Mouse (Mus musculus) hindbrain, embryonic 14.5 days (tissue): ENCODE results near the gene Gtf2h4. TPM values are rescaled to one million over a fixed set of nuclear protein-coding genes. Genes with fewer than 3 reads are reported as not detected.

Experiments used
- ATAC-seq: fragments of 200-750 bp; cut with Nextera tagmentation; 2 replicates; pipeline ENCODE4 v1.8.0; 2017; ENCODE audit warnings: moderate number of reproducible peaks, mild to moderate bottlenecking, moderate TSS enrichment, moderate library complexity; ENCODE audit not compliant: low FRiP score
- DNase-seq: peaks from one replicate; pipeline ENCODE4 v3.0.0-alpha.2; 2015; ENCODE audit warnings: low spot score
- H3K27ac ChIP-seq: fragments of 300-500 bp; sonication (generic); 2 replicates; pipeline ENCODE4 v1.5.1; 2014; ENCODE audit warnings: mild to moderate bottlenecking, moderate library complexity
- H3K27me3 ChIP-seq: fragments of 300-500 bp; sonication (generic); 2 replicates; pipeline ENCODE4 v1.6.1; 2014; ENCODE audit warnings: mild to moderate bottlenecking, low read length, mixed read lengths; ENCODE audit not compliant: control insufficient read depth, insufficient read depth
- H3K36me3 ChIP-seq: fragments of 300-500 bp; sonication (generic); replicated peaks from 2 replicates; pipeline ENCODE4 v1.6.1; 2014; ENCODE audit not compliant: control insufficient read depth, insufficient read depth
- H3K4me1 ChIP-seq: fragments of 300-500 bp; sonication (generic); replicated peaks from 2 replicates; pipeline ENCODE4 v1.6.1; 2014; ENCODE audit warnings: antibody characterized with exemption, low read length, mixed read lengths; ENCODE audit not compliant: control insufficient read depth, insufficient read depth
- H3K4me2 ChIP-seq: fragments of 300-500 bp; sonication (generic); replicated peaks from 2 replicates; pipeline ENCODE4 v1.6.1; 2014; ENCODE audit warnings: mild to moderate bottlenecking, moderate library complexity
- H3K4me3 ChIP-seq: fragments of 300-500 bp; sonication (generic); replicated peaks from 2 replicates; pipeline ENCODE4 v1.5.1; 2014; ENCODE audit warnings: mild to moderate bottlenecking, low read length
- H3K9ac ChIP-seq: fragments of 300-500 bp; sonication (generic); 2 replicates; pipeline ENCODE4 v1.6.1; 2014
- H3K9me3 ChIP-seq: fragments of 300-500 bp; sonication (generic); 2 replicates; pipeline ENCODE4 v1.6.1; 2016; ENCODE audit warnings: low read length; ENCODE audit not compliant: control insufficient read depth
- WGBS: fragments of 180-500 bp; shearing (Covaris S2); extraction: QIAGEN DNeasy Blood & Tissue Kit; methylation state at CpG from one replicate; pipeline ENCODE4 v1.1.7; 2014; 5-methylcytosine and 5-hydroxymethylcytosine counted together
- polyA plus RNA-seq: library from polyadenylated mRNA; unstranded; fragments of >200 nt; fragmentation: Nextera tagmentation; extraction: Ambion mirVana; gene quantifications from 2 replicates; pipeline ENCODE4 v1.2.1, GENCODE M21; 2014

Gtf2h4 gene
- polyA plus RNA-seq, 1 experiment from 2014 or later, result 21.3 TPM

DNA sequence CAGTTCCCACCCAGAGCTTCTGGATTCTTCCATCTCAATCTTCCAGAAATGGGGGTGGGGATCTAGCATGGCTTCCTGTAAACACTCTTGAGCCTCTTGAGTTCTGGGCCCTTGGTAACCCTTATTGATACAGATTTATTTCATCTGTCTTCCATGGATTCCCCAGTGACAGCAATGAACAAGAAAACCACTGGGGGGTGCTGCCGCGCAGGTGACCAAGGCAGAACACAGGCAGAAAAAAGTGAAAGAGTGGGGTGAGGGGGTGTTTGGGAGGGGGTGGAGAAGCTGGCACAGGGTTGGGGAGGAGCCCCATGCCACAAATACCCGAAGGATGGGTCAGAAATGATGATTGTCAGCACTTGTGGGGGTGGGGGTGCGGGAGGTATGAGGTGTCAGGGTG is 32.3 kb upstream of the Gtf2h4 start:
- Histone ChIP-seq H3K9me3 (no peaks in the 10 kb centered on the region), H3K9ac (no peak overlapping the region), H3K4me3 (no peak overlapping the region), H3K27ac (no peak overlapping the region), H3K36me3 (no peaks in the 10 kb centered on the region), H3K4me1 (peaks cover 27% of the 10 kb centered on the region), H3K27me3 (no peaks in the 10 kb centered on the region), H3K4me2 (no peak overlapping the region)
- 21% methylated on average over 4 of the region's 4 CpGs for WGBS
- DNase-seq (no peak), ATAC-seq (no peak)

DNA sequence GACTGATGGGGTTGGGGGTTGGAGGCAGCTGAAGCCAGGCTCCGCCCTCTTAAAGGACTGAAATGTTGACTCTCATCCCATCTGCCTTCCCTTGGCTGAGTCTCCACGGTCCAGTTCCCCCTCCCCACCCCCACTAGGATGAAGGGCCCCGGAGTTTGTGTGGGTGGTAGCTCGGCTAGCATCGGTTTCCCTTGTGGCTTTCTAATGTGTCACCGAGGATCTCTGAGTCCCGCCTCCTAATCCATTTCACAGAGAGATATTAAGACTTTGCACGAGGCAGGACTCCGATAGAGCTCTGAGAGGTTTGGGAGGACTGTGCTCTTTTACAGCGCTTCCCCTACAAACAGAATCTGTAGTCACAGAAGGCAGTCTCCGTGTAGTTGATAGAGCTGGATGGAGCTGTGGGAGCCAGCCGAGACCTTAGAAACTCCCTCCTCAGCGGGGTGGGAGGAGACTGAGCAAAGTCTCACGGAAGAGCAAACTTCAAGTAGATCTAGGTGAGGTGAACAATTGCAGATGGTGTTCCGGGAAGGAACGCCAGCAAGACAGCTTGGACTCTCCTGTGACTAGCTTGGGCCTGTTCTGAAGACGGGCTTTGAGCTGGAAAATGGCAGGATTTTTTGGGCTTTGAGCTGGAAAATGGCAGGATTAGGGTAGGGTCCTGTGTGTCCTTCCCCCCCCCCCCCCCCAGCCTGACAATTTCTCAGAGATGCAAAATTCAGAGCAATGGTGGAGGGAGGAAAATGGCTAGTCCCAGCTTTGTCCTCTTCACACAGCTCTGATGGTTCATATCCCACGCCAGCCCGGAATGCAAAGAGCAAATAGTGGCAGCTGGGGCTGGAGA is 31.3 kb upstream of the Gtf2h4 start, which contains the start of gene Ddr1:
TSS of gene Ddr1 (minus strand) at position 1 of the 844 bp plus-strand sequence.
- peak; percentile 48 for ATAC-seq
- 4% methylated on average over 19 of the region's 19 CpGs for WGBS
- peak within 1 kb of the TSS; percentile 96 for H3K27ac ChIP-seq
- H3K4me1 ChIP-seq, result peaks cover 22% of the 10 kb centered on the region
- H3K9me3 ChIP-seq, result no peaks in the 10 kb centered on the region
- peak within 1 kb of the TSS; percentile 66 for H3K9ac ChIP-seq
- H3K27me3 ChIP-seq, result no peaks in the 10 kb centered on the region
- no peaks in the 10 kb centered on the region for H3K36me3 ChIP-seq
- peak within 1 kb of the TSS; percentile 52 for H3K4me2 ChIP-seq
- H3K4me3 ChIP-seq, result peak within 1 kb of the TSS; percentile 58
- DNase-seq, result peak; percentile 74

DNA sequence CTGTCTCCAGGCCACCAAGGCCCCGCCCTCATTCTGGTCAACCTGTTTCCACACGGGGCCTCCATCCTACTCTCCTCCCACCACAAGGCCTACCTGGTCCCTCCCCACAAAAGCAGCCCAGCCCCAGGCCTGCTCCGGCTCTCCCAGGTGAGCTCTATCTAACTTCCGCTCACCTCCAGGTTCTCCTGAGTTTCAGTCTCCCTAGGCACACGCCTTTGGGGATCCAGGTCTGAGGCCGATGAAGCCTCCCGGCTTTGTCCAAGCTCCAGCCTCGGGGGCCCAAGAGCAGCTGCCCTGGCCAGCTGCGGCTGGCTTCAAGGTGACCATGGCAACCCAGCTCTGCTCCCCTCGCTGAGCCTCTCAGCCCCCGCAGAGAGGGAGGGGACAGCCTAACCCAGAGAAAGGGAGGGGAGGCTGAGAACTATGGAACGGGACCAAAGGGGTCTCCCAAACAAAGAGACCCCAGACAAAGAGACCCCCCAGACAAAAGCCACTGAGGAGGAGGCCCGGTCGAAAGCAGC is 30.3 kb upstream of the Gtf2h4 start:
- H3K27me3 ChIP-seq, result no peaks in the 10 kb centered on the region
- peak; percentile 76 for DNase-seq
- H3K4me3 ChIP-seq, result peak overlapping the region; percentile 58
- 2% methylated on average over 14 of the region's 14 CpGs for WGBS
- H3K27ac ChIP-seq, result peak overlapping the region; percentile 96
- H3K4me1 ChIP-seq, result peaks cover 31% of the 10 kb centered on the region
- no peaks in the 10 kb centered on the region for H3K36me3 ChIP-seq
- H3K9me3 ChIP-seq, result no peaks in the 10 kb centered on the region
- H3K4me2 ChIP-seq, result peak overlapping the region; percentile 52
- peak overlapping the region; percentile 66 for H3K9ac ChIP-seq
- peak; percentile 63 for ATAC-seq

DNA sequence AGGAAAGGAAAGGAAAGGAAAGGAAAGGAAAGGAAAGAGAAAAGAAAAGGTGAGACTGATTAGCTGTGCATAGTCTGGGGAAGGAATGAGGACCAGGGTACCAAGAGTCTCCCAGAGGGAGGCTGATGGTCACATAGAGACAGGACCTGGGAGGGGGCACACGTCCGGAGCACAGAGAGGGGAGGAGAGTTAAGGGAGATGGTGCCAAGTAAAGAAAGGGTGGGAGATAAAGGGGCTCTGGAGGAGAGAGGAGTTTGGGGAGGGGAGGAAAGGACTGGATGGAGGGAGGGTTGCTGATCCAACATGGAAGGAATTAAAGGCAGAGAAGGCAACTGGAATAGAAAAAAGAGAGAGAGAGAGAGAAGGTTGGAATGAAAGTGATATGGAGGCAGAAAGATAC is 29.5 kb upstream of the Gtf2h4 start:
- DNase-seq, result no peak
- peaks cover 38% of the 10 kb centered on the region for H3K4me1 ChIP-seq

DNA sequence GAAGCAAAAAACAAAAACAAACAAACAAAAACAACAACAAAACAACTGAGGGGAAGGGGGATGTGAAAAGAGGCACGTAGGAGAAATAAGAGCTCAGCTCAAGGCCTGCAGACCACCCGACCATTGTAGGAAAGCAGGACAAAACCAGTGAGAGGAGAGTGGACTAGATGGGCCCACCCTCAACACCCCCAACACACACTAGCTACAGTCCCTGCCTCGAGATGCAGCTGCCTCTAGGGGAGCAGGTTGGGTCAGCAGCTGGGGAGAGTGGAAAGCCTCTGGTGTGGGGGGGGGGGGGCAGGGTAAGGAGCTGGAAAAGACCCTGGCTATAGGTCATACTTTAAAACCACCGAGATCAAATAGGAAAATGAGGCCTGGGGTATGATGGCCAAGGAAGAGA is 29.1 kb upstream of the Gtf2h4 start:
- Histone ChIP-seq H3K4me3 (peak overlapping the region; percentile 58), H3K4me2 (peak overlapping the region; percentile 73), H3K27me3 (no peaks in the 10 kb centered on the region), H3K9me3 (no peaks in the 10 kb centered on the region), H3K36me3 (no peaks in the 10 kb centered on the region), H3K4me1 (peaks cover 43% of the 10 kb centered on the region), H3K27ac (peak overlapping the region; percentile 97), H3K9ac (peak overlapping the region; percentile 79)
- ATAC-seq (no peak), DNase-seq (no peak)
- 2% methylated on average over 4 of the region's 4 CpGs for WGBS

More for the DNA sequence above, 29.5 kb upstream of the Gtf2h4 start:
- Histone ChIP-seq H3K27ac (peak overlapping the region; percentile 97), H3K27me3 (no peaks in the 10 kb centered on the region), H3K9me3 (no peaks in the 10 kb centered on the region), H3K4me3 (peak overlapping the region; percentile 58), H3K4me2 (peak overlapping the region; percentile 73), H3K36me3 (no peaks in the 10 kb centered on the region), H3K9ac (peak overlapping the region; percentile 79)
- WGBS, result 4% methylated on average over 2 of the region's 2 CpGs
- ATAC-seq, result no peak

DNA sequence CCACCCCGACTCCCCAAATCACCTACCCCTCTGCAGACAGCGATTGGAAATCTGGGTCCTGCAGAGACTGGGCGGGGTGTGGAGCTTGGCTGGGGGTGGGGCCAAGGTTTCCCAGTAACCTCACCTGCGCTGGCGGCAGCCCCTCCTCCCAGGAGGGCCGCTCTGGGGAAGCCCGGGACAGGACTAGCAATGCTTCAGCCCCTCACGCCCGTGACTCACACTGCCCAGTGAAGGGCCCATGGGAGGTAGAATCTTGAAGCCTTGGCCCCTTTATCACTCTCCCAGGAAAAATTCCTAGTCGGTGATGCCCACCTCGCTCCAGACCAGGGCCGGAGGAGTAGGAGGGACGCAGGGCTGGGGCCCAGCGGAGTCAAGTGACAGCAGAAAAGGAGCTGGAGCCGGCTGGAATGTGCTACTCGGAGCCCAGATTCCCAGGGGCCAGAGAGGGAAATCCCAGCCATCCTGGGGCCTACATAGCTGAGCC is 28.5 kb upstream of the Gtf2h4 start:
- DNase-seq (no peak), ATAC-seq (no peak)
- Histone ChIP-seq H3K4me2 (peak overlapping the region; percentile 73), H3K4me1 (peaks cover 49% of the 10 kb centered on the region), H3K4me3 (peak overlapping the region; percentile 58), H3K9ac (peak overlapping the region; percentile 79), H3K9me3 (no peaks in the 10 kb centered on the region), H3K27ac (peak overlapping the region; percentile 97), H3K27me3 (no peaks in the 10 kb centered on the region), H3K36me3 (no peaks in the 10 kb centered on the region)
- 2% methylated on average over 16 of the region's 16 CpGs for WGBS

DNA sequence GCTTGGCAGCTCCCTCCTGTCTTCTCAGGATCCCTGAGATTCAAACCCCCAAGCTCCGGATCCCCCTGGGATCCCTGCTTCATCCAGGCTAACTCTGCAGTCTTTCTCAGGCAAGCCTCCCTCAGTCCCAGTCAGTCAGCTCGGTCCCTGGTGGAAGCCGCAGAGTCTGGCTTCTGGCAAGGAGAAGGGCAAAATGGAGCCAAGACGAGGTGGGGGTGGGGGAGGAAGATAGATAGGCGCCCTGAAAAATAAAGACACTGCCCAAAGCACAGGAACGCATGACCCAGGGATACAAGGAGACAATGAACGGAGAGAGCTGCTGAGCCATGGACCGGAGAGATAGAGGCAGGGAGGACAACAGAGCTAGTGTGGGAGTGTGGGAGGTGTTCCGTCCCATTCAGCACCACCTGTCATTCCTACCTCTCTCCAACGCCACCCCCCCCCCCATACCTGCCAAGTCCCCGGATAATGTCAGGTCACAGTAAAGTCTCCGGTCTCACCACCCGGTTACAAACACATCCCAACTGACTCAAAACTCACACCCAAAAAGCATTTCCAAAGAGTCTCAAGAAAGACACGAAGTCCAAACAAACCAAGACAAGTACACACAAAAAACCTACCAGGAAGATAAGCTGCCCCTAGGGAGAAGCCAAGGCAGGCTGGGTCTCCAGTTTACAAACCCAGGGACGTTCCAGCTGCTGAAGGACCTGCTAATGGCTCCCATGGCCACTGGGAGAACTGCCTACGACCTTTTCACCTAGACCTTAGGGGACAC is 27.9 kb upstream of the Gtf2h4 start:
- Histone ChIP-seq H3K27me3 (no peaks in the 10 kb centered on the region), H3K4me2 (peak overlapping the region; percentile 73), H3K9ac (peak overlapping the region; percentile 79), H3K36me3 (no peaks in the 10 kb centered on the region), H3K4me3 (peak overlapping the region; percentile 58), H3K4me1 (peaks cover 55% of the 10 kb centered on the region), H3K27ac (peak overlapping the region; percentile 97), H3K9me3 (no peaks in the 10 kb centered on the region)
- under 1% methylated on average over 16 of the region's 16 CpGs for WGBS
- no peak for ATAC-seq
- DNase-seq, result peak; percentile 64

DNA sequence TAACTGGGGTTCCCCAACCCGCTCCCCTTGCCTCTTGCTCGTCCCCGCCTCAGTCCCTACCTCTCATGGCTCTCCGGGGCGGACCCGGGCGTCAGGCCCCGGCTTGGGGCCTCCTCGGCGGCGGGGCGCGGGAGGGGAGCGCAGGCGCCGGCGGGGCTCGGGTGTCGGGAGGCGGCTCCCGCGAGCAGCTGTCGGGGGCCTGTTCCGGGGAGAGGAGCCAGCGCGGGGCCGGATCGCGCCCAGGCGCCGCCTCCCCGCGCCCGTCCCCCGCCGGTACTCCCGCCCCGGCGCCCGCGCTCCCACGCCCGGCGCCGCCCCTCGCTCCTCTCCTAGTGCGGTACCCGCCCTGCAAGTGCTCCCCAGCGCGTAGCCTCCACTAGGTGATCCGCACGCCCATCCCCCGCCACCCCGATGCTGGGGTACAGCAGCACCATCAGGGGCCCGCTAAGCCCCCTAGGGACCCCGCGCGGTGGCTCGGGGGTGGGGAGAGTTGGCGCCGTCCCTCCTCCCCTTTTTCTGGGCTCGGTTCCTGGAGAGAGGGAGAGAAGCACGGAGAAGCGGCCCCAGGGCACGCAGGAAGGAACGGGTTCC is 26.9 kb upstream of the Gtf2h4 start:
- peak overlapping the region; percentile 73 for H3K4me2 ChIP-seq
- peak overlapping the region; percentile 79 for H3K9ac ChIP-seq
- no peaks in the 10 kb centered on the region for H3K9me3 ChIP-seq
- H3K4me1 ChIP-seq, result peaks cover 55% of the 10 kb centered on the region
- DNase-seq (peak; percentile 69), ATAC-seq (peak; percentile 62)
- peak overlapping the region; percentile 97 for H3K27ac ChIP-seq
- peak overlapping the region; percentile 58 for H3K4me3 ChIP-seq
- H3K36me3 ChIP-seq, result no peaks in the 10 kb centered on the region
- WGBS, result under 1% methylated on average over 57 of the region's 66 CpGs
- H3K27me3 ChIP-seq, result no peaks in the 10 kb centered on the region
